Comparison of ENCODE assay signal across 14 mouse cellular contexts in the genomic region with DNA sequence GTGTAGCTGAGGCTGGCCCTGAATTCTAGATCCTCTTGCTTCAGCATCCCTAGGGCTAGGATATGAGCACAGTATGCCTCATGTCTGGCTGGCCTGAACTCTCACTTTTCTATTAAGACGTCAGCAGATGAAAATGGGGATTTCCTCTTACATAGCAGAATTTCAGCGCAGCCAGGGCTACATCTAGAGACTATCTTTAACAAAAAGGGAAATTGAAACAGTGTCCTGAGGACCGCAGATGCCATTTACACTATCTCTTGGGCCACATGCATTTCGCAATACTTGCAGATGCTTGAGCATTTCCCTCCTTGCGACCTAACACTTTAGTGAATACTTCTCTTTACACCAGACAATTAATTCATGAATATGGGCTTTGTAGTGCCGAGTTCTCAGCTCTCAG. TPM values are rescaled to one million over a fixed set of nuclear protein-coding genes. Genes with fewer than 3 reads are reported as not detected.
DNase-seq lines count a peak whose midpoint lies in the region; ATAC-seq and TF ChIP-seq lines count a peak whose summit lies in the region.
"Had no signal": no experiment of that assay in that cellular context is flagged by ENCODE, and none has a peak within 500 bp of the region (broad histone marks: within the 10 kb centered on the region; RNA-seq: fewer than 3 reads in every experiment).

No protein-coding gene starts in this region.

- no peak overlapping the region for H3K9ac ChIP-seq in heart, adult 2 months (ENCODE audit: low read depth, low read length)
- H3K9ac ChIP-seq: embryonic facial prominence, embryonic 13.5 days; forebrain, embryonic 15.5 days; heart, embryonic 13.5 days; hindbrain, embryonic 15.5 days had no signal

- no peaks in the 10 kb centered on the region; the same call in 1 of the 2 replicates for H3K4me1 ChIP-seq in heart, adult 2 months (ENCODE audit: control insufficient read depth, insufficient read depth, low read length)
- no peaks in the 10 kb centered on the region for H3K4me1 ChIP-seq in forebrain, embryonic 10.5 days
- H3K4me1 ChIP-seq: embryonic facial prominence, embryonic 13.5 days; forebrain, embryonic 15.5 days; heart, embryonic 13.5 days; hindbrain, embryonic 15.5 days had no signal

- peak; percentile 94 for DNase-seq in heart, adult 11 months
- no peak for DNase-seq in heart, adult 2 months
- peak; percentile 54 to 60 for DNase-seq in monocyte, adult 2 months (ENCODE audit: low read depth in 1 of 2, low spot score in 2 of 2)
- DNase-seq in kidney, adult 9 months: no peak
- DNase-seq in kidney, postnatal 25 days: no peak
- DNase-seq in forebrain, embryonic 10.5 days (ENCODE audit: extremely low spot score, low spot score): no peak
- DNase-seq: cerebellum, postnatal 25 days; right cerebral cortex, postnatal 14 days had no signal

- H3K79me2 ChIP-seq in heart, adult 2 months (replicated peaks; ENCODE audit: control insufficient read depth, insufficient read depth, low read length): no peaks in the 10 kb centered on the region
- no peaks in the 10 kb centered on the region for H3K79me2 ChIP-seq in C2C12 (ENCODE audit: control insufficient read depth, insufficient read depth)

- 80% methylated on average over 6 of the region's 6 CpGs for WGBS in heart, adult 2 months
- WGBS in forebrain, embryonic 10.5 days: 89% methylated on average over 6 of the region's 6 CpGs

- TF ChIP-seq EP300 in heart, adult 2 months (IDR thresholded peaks at IDR 0.05; ENCODE audit: insufficient read depth, low read depth, low read length): no peak

- no peaks in the 10 kb centered on the region for H3K36me3 ChIP-seq in heart, adult 2 months (ENCODE audit: control insufficient read depth, insufficient read depth, low read length)
- H3K36me3 ChIP-seq in C2C12 (ENCODE audit: control insufficient read depth, insufficient read depth): no peaks in the 10 kb centered on the region
- peaks cover 82% of the 10 kb centered on the region for H3K36me3 ChIP-seq in forebrain, embryonic 10.5 days (replicated peaks)

- H3K9me3 ChIP-seq in forebrain, embryonic 10.5 days: no peaks in the 10 kb centered on the region
- H3K9me3 ChIP-seq: embryonic facial prominence, embryonic 13.5 days; forebrain, embryonic 15.5 days; heart, embryonic 13.5 days; hindbrain, embryonic 15.5 days had no signal

- H3K79me3 ChIP-seq in C2C12 (ENCODE audit: low read depth): no peaks in the 10 kb centered on the region

- no peak overlapping the region for H3ac ChIP-seq in C2C12 (ENCODE audit: control insufficient read depth, insufficient read length, low read depth)

- no peak for TF ChIP-seq POLR2A in heart, adult 2 months (IDR thresholded peaks at IDR 0.05; ENCODE audit: insufficient read depth, low read depth, low read length)

- peak; percentile 74 to 82 for ATAC-seq in hematopoietic stem cell, adult 5-6 weeks (replicated peaks in 1 of 2; ENCODE audit: insufficient read depth in 1 of 2, low FRiP score in 2 of 2, low TSS enrichment in 1 of 2, low read depth in 1 of 2, poor library complexity in 2 of 2, severe bottlenecking in 2 of 2)
- ATAC-seq: forebrain, embryonic 15.5 days had no signal

- no peak overlapping the region for H3K4me3 ChIP-seq in heart, adult 2 months
- H3K4me3 ChIP-seq in C2C12 (ENCODE audit: insufficient read depth, poor library complexity, severe bottlenecking): no peak overlapping the region
- H3K4me3 ChIP-seq in forebrain, embryonic 10.5 days: no peak overlapping the region
- H3K4me3 ChIP-seq: embryonic facial prominence, embryonic 13.5 days; forebrain, embryonic 15.5 days; heart, embryonic 13.5 days; hindbrain, embryonic 15.5 days had no signal

- intact Hi-C loops in heart, adult 2 months (cut with DNase I): no loop called here

- H3K27me3 ChIP-seq in heart, adult 2 months (ENCODE audit: control insufficient read depth, insufficient read depth, low read length): no peaks in the 10 kb centered on the region
- no peaks in the 10 kb centered on the region for H3K27me3 ChIP-seq in C2C12 (ENCODE audit: control insufficient read depth, insufficient read depth, insufficient read length)
- H3K27me3 ChIP-seq in forebrain, embryonic 10.5 days (ENCODE audit: poor library complexity, severe bottlenecking): no peaks in the 10 kb centered on the region
- H3K27me3 ChIP-seq: embryonic facial prominence, embryonic 13.5 days; forebrain, embryonic 15.5 days; hindbrain, embryonic 15.5 days had no signal

- no peak for TF ChIP-seq CTCF in heart, adult 2 months (IDR thresholded peaks at IDR 0.05)
- TF ChIP-seq CTCF in C2C12 (IDR thresholded peaks at IDR 0.05; ENCODE audit: control insufficient read depth, insufficient read depth, insufficient read length): no peak

- no peak overlapping the region for H3K27ac ChIP-seq in heart, adult 2 months
- H3K27ac ChIP-seq in forebrain, embryonic 10.5 days: no peak overlapping the region
- H3K27ac ChIP-seq: embryonic facial prominence, embryonic 13.5 days; forebrain, embryonic 15.5 days; heart, embryonic 13.5 days; hindbrain, embryonic 15.5 days had no signal

TF ChIP-seq in C2C12, 6 proteins besides CTCF, POLR2A, EP300 and RAD21:
- peak; percentile 51 for TF ChIP-seq CEBPB (IDR thresholded peaks at IDR 0.05; ENCODE audit: low read depth)
- no peak for TF ChIP-seq MAX (IDR thresholded peaks at IDR 0.05)

RNA-seq across cellular contexts. Expression of a gene that starts 18.6 kb away (rescaled TPM):
- total RNA-seq in heart, adult 2 months (2021): 100 to 1,000 TPM in 1 of 2 experiments, 10 to 100 TPM in 1; 95.9 to 109 TPM
- polyA plus RNA-seq in heart, adult 2 months (2012; rRNA removed): 106 and 161 TPM in 2 replicates
- polyA plus RNA-seq in C2C12 (2012; fragmentation: generic; extraction: Trizol): 25.0 TPM
- 46.2 and 51.4 TPM in 2 replicates for total RNA-seq in hematopoietic stem cell, adult 5-6 weeks (2017)
- polyA plus RNA-seq in forebrain, embryonic 10.5 days (2016; fragmentation: Nextera tagmentation; extraction: Ambion mirVana): 53.2 and 56.2 TPM in 2 replicates

Comparison
In these comparisons a context has a peak if more than half of its experiments do, and no peak if none do; other contexts are left out.
1. DNase-seq: peak in heart, adult 11 months (single experiment) and monocyte, adult 2 months (2 of 2); none in heart, adult 2 months (0 of 2), kidney, adult 9 months (single experiment), kidney, postnatal 25 days (0 of 2) and forebrain, embryonic 10.5 days (single experiment).